Mouse (Mus musculus): ENCODE data around the gene Nod2.

GRCm38 (mm10) chr8:88675372-88676165 is 28.5 kb downstream of the Nod2 start:
- no peak for TF ChIP-seq GATA1 (IDR thresholded peaks at IDR 0.05; ENCODE audit: borderline replicate concordance, low read length)
- no peak for TF ChIP-seq FLI1 (IDR thresholded peaks at IDR 0.05; ENCODE audit: low read length)
